ENCODE assay signal across 9 mouse cellular contexts in the genomic region with DNA sequence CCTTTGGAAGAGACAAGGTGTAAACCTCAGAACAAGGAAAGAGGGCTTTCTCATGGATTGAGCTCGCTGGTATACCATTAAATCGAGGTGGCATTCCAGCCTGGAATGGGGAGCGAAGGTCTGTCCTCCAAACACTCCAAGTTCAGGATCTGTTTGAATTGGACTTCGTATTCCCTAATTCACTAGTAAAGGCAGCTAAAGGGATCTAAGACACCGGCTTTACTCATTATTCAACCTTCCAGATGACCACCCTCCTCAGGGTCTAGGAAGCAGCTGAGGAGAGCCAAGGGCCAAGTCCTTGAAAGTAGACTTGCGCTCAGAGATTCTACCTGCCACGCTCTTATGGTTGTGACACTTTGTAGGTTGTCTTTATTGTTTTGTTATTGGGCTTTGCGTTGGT. TPM values are rescaled to one million over a fixed set of nuclear protein-coding genes. Genes with fewer than 3 reads are reported as not detected.
DNase-seq lines count a peak whose midpoint lies in the region; ATAC-seq and TF ChIP-seq lines count a peak whose summit lies in the region.
"Not testable (repeated sequence)": the region's sequence is repeated elsewhere in the genome, so short reads cannot be mapped to it uniquely, and the experiment has no call there.
"Had no signal": no experiment of that assay in that cellular context is flagged by ENCODE, and none has a peak within 500 bp of the region (broad histone marks: within the 10 kb centered on the region; RNA-seq: fewer than 3 reads in every experiment).

No protein-coding gene starts in this region.

- DNase-seq in hindbrain, embryonic 14.5 days (ENCODE audit: low spot score): not testable (repeated sequence)

- H3K4me3 ChIP-seq in cortical plate, adult 2 months (ENCODE audit: insufficient read depth, low read length): peak overlapping the region; percentile 95
- peak overlapping the region; percentile 40 for H3K4me3 ChIP-seq in forebrain, embryonic 13.5 days
- H3K4me3 ChIP-seq in heart, embryonic 12.5 days: peak overlapping the region; percentile 18; the same call in 1 of the 2 replicates
- peak overlapping the region; percentile 87 for H3K4me3 ChIP-seq in hindbrain, embryonic 14.5 days (replicated peaks; ENCODE audit: low read length)
- peak overlapping the region; percentile 1; the same call in 1 of the 2 replicates for H3K4me3 ChIP-seq in kidney, embryonic 14.5 days (ENCODE audit: low read length)
- H3K4me3 ChIP-seq in limb, embryonic 13.5 days: peak overlapping the region; percentile 21
- H3K4me3 ChIP-seq in midbrain, embryonic 12.5 days: peak overlapping the region; percentile 36
- H3K4me3 ChIP-seq in neural tube, embryonic 14.5 days (ENCODE audit: low read depth, low read length): peak overlapping the region; percentile 40

- H3K36me3 ChIP-seq in forebrain, embryonic 13.5 days (ENCODE audit: poor library complexity, severe bottlenecking); heart, embryonic 12.5 days; hindbrain, embryonic 14.5 days (replicated peaks; ENCODE audit: control insufficient read depth, insufficient read depth); kidney, embryonic 14.5 days (ENCODE audit: control insufficient read depth, insufficient read depth, low read length); limb, embryonic 13.5 days; midbrain, embryonic 12.5 days; neural tube, embryonic 14.5 days (ENCODE audit: control insufficient read depth, insufficient read depth, low read length): not testable (repeated sequence)

- peak overlapping the region; percentile 63 for H3K4me2 ChIP-seq in forebrain, embryonic 13.5 days
- peak overlapping the region; percentile 46 for H3K4me2 ChIP-seq in heart, embryonic 12.5 days
- peak overlapping the region; percentile 65 for H3K4me2 ChIP-seq in hindbrain, embryonic 14.5 days (replicated peaks)
- peak overlapping the region; percentile 24 for H3K4me2 ChIP-seq in kidney, embryonic 14.5 days (replicated peaks; ENCODE audit: low read depth, low read length)
- peak overlapping the region; percentile 53 for H3K4me2 ChIP-seq in limb, embryonic 13.5 days (replicated peaks)
- peak overlapping the region; percentile 51 for H3K4me2 ChIP-seq in midbrain, embryonic 12.5 days (replicated peaks)
- peak overlapping the region; percentile 60 for H3K4me2 ChIP-seq in neural tube, embryonic 14.5 days (ENCODE audit: low read depth, low read length)

- 29% methylated on average over 8 of the region's 8 CpGs for WGBS in forebrain, embryonic 13.5 days
- WGBS in heart, embryonic 12.5 days: 38% methylated on average over 8 of the region's 8 CpGs
- 29% methylated on average over 8 of the region's 8 CpGs for WGBS in hindbrain, embryonic 14.5 days
- WGBS in kidney, embryonic 14.5 days: 28% methylated on average over 8 of the region's 8 CpGs
- WGBS in limb, embryonic 13.5 days: 36% methylated on average over 8 of the region's 8 CpGs
- 34% methylated on average over 7 of the region's 8 CpGs for WGBS in midbrain, embryonic 12.5 days
- WGBS in neural tube, embryonic 14.5 days: 31% methylated on average over 8 of the region's 8 CpGs

- peak overlapping the region; percentile 60 for H3K9ac ChIP-seq in forebrain, embryonic 13.5 days
- not testable (repeated sequence) for H3K9ac ChIP-seq in heart, embryonic 12.5 days; kidney, embryonic 14.5 days (ENCODE audit: low read depth, low read length); limb, embryonic 13.5 days
- H3K9ac ChIP-seq in hindbrain, embryonic 14.5 days: peak overlapping the region; percentile 60
- peak overlapping the region; percentile 39 for H3K9ac ChIP-seq in midbrain, embryonic 12.5 days (replicated peaks)
- H3K9ac ChIP-seq in neural tube, embryonic 14.5 days (replicated peaks; ENCODE audit: low read depth, low read length): peak overlapping the region; percentile 39; the same call in 1 of the 2 replicates

- not testable (repeated sequence) for ATAC-seq in forebrain, embryonic 13.5 days; heart, embryonic 12.5 days (ENCODE audit: insufficient number of reproducible peaks, low FRiP score); hindbrain, embryonic 14.5 days (ENCODE audit: low FRiP score); kidney, embryonic 14.5 days (ENCODE audit: low FRiP score, low TSS enrichment); limb, embryonic 13.5 days (ENCODE audit: low FRiP score, low read depth); midbrain, embryonic 12.5 days (ENCODE audit: low FRiP score, low read depth); neural tube, embryonic 14.5 days (ENCODE audit: low read depth)

- H3K27me3 ChIP-seq in forebrain, embryonic 13.5 days; hindbrain, embryonic 14.5 days (ENCODE audit: control insufficient read depth, insufficient read depth, low read length); neural tube, embryonic 14.5 days (ENCODE audit: control insufficient read depth, insufficient read depth, low read length): not testable (repeated sequence)
- H3K27me3 ChIP-seq in heart, embryonic 12.5 days (replicated peaks): peaks cover 21% of the 10 kb centered on the region
- peaks cover 27% of the 10 kb centered on the region for H3K27me3 ChIP-seq in kidney, embryonic 14.5 days (ENCODE audit: control insufficient read depth, insufficient read depth, low read length)
- H3K27me3 ChIP-seq in limb, embryonic 13.5 days: peaks cover 46% of the 10 kb centered on the region
- peaks cover 17% of the 10 kb centered on the region for H3K27me3 ChIP-seq in midbrain, embryonic 12.5 days

- not testable (repeated sequence) for TF ChIP-seq CTCF in cortical plate, adult 2 months (IDR thresholded peaks at IDR 0.05; ENCODE audit: extremely low read depth, insufficient read depth, low read length)

- peak overlapping the region; percentile 63; the same call in 1 of the 2 replicates for H3K27ac ChIP-seq in cortical plate, adult 2 months (ENCODE audit: insufficient read depth, low read length)
- H3K27ac ChIP-seq in forebrain, embryonic 13.5 days; heart, embryonic 12.5 days (ENCODE audit: poor library complexity, severe bottlenecking); kidney, embryonic 14.5 days (ENCODE audit: low read depth, low read length); limb, embryonic 13.5 days; midbrain, embryonic 12.5 days (replicated peaks): not testable (repeated sequence)
- peak overlapping the region; percentile 26 for H3K27ac ChIP-seq in hindbrain, embryonic 14.5 days
- H3K27ac ChIP-seq in neural tube, embryonic 14.5 days (ENCODE audit: low read depth, low read length): 0 out of 2 replicates have a peak overlapping the region, but pooled peaks have one; percentile 22

- not testable (repeated sequence) for H3K4me1 ChIP-seq in cortical plate, adult 2 months (ENCODE audit: control insufficient read depth, insufficient read depth, low read length); heart, embryonic 12.5 days (replicated peaks); kidney, embryonic 14.5 days (ENCODE audit: control insufficient read depth, insufficient read depth, low read length); limb, embryonic 13.5 days
- peaks cover 33% of the 10 kb centered on the region; the same call in 1 of the 2 replicates for H3K4me1 ChIP-seq in forebrain, embryonic 13.5 days
- peaks cover 21% of the 10 kb centered on the region for H3K4me1 ChIP-seq in hindbrain, embryonic 14.5 days (replicated peaks; ENCODE audit: control insufficient read depth, insufficient read depth, low read length)
- H3K4me1 ChIP-seq in midbrain, embryonic 12.5 days: peaks cover 13% of the 10 kb centered on the region
- peaks cover 11% of the 10 kb centered on the region; the same call in 1 of the 2 replicates for H3K4me1 ChIP-seq in neural tube, embryonic 14.5 days (ENCODE audit: control insufficient read depth, insufficient read depth, low read length)

- not testable (repeated sequence) for H3K9me3 ChIP-seq in forebrain, embryonic 13.5 days (replicated peaks); heart, embryonic 12.5 days (replicated peaks); hindbrain, embryonic 14.5 days (ENCODE audit: control insufficient read depth, low read length); kidney, embryonic 14.5 days (ENCODE audit: control insufficient read depth, low read length); limb, embryonic 13.5 days; midbrain, embryonic 12.5 days; neural tube, embryonic 14.5 days (ENCODE audit: control insufficient read depth, low read length)

- TF ChIP-seq POLR2A in cortical plate, adult 2 months (IDR thresholded peaks at IDR 0.05; ENCODE audit: extremely low read depth, insufficient read depth, low read length): not testable (repeated sequence)

RNA-seq across cellular contexts. Expression of a gene that starts 1.1 kb away (rescaled TPM):
- 100 and 104 TPM in 2 replicates for polyA plus RNA-seq in cortical plate, adult 2 months (2012; rRNA removed)
- 29.7 and 40.4 TPM in 2 replicates for polyA plus RNA-seq in forebrain, embryonic 13.5 days (2015; fragmentation: Nextera tagmentation; extraction: Ambion mirVana)
- polyA plus RNA-seq in heart, embryonic 12.5 days (2016; fragmentation: Nextera tagmentation; extraction: Ambion mirVana): 8.5 and 8.7 TPM in 2 replicates
- polyA plus RNA-seq in hindbrain, embryonic 14.5 days (2014; fragmentation: Nextera tagmentation; extraction: Ambion mirVana): 33.9 and 34.2 TPM in 2 replicates
- 10.8 and 11.7 TPM in 2 replicates for polyA plus RNA-seq in kidney, embryonic 14.5 days (2014; fragmentation: Nextera tagmentation; extraction: Ambion mirVana)
- polyA plus RNA-seq in limb, embryonic 13.5 days (2015; fragmentation: Nextera tagmentation; extraction: Ambion mirVana): 8.6 and 9.1 TPM in 2 replicates
- 23.4 and 23.5 TPM in 2 replicates for polyA plus RNA-seq in midbrain, embryonic 12.5 days (2016; fragmentation: Nextera tagmentation; extraction: Ambion mirVana)
- polyA plus RNA-seq in neural tube, embryonic 14.5 days (2014; fragmentation: Nextera tagmentation; extraction: Ambion mirVana): 37.2 and 37.3 TPM in 2 replicates
- polyA plus RNA-seq: activated CD4-positive, CD25-positive, alpha-beta regulatory T cell, adult 4 months had no signal

Comparison
In these comparisons a context has a peak if more than half of its experiments do, and no peak if none do; other contexts are left out.
1. H3K4me3 ChIP-seq: peak in every context shown above with its lines; median percentile 95 in cortical plate, adult 2 months; 87 in hindbrain, embryonic 14.5 days; 40 in forebrain, embryonic 13.5 days; 40 in neural tube, embryonic 14.5 days; 36 in midbrain, embryonic 12.5 days; 21 in limb, embryonic 13.5 days; 18 in heart, embryonic 12.5 days; 1 in kidney, embryonic 14.5 days.